Mouse (Mus musculus) CH12.LX (cell line): ENCODE measurements at regions not wholly inside any gene's neighbourhood (a gene's known extent, or its start where the extent isn't known, plus 50 kb on each side); places are given as distances from the start of the nearest gene placed in this dataset.

Experiments
- DNase-seq: peaks from one replicate; pipeline ENCODE4 v3.0.0-alpha.2; 2013; ENCODE audit errors: extremely low read depth
- H3K27ac ChIP-seq: 2 replicates; pipeline ENCODE4 v1.5.1; 2012; ENCODE audit warnings: low read depth, mild to moderate bottlenecking, control low read depth, moderate library complexity; ENCODE audit not compliant: insufficient read depth
- H3K27me3 ChIP-seq: replicated peaks from 2 replicates; pipeline ENCODE3; 2012; ENCODE audit warnings: inconsistent platforms
- H3K36me3 ChIP-seq, 2 experiments: replicated peaks in 1 of 2; 2 replicates each; pipeline versions ENCODE3 to v1.6.1; 2012; ENCODE audit warnings: inconsistent platforms in 1 of 2, low read length in 1 of 2, mild to moderate bottlenecking in 1 of 2, mixed read lengths in 1 of 2, moderate library complexity in 1 of 2; ENCODE audit not compliant: control insufficient read depth in 1 of 2, insufficient read depth in 1 of 2
- H3K4me1 ChIP-seq, 2 experiments: 2 replicates each; pipeline ENCODE4 v1.6.1; 2012; ENCODE audit warnings: inconsistent platforms in 1 of 2, moderate library complexity in 1 of 2; ENCODE audit not compliant: insufficient read depth in 2 of 2, control insufficient read depth in 1 of 2
- H3K4me2 ChIP-seq: 2 replicates; pipeline ENCODE4 v1.6.1; 2012; ENCODE audit warnings: low read depth, mild to moderate bottlenecking, control low read depth; ENCODE audit not compliant: poor library complexity, insufficient read depth, severe bottlenecking
- H3K4me3 ChIP-seq, 3 experiments: fragments of 150-350 bp in 1 of 3; sonication (generic) in 1 of 3; replicated peaks in 1 of 3; 2 replicates each; pipeline versions ENCODE3 to v1.5.1; 2011 to 2012; ENCODE audit warnings: low read depth in 2 of 3, low read length in 2 of 3, mild to moderate bottlenecking in 2 of 3, moderate library complexity in 2 of 3, control low read depth in 1 of 3, improper control_type of control experiment in 1 of 3, inconsistent platforms in 1 of 3, mixed read lengths in 1 of 3; ENCODE audit not compliant: poor library complexity in 1 of 3
- H3K79me2 ChIP-seq: replicated peaks from 2 replicates; pipeline ENCODE4 v1.6.1; 2012; ENCODE audit warnings: mild to moderate bottlenecking, moderate library complexity; ENCODE audit not compliant: control insufficient read depth, poor library complexity, insufficient read depth, severe bottlenecking; ENCODE audit errors: extremely low read depth
- H3K9ac ChIP-seq: 2 replicates; pipeline ENCODE4 v1.6.1; 2012; ENCODE audit warnings: low read depth, mild to moderate bottlenecking, control low read depth, moderate library complexity; ENCODE audit not compliant: insufficient read depth
- H3K9me3 ChIP-seq: replicated peaks from 2 replicates; pipeline ENCODE3; 2012; ENCODE audit warnings: low read length, inconsistent platforms, mixed read lengths
- CHD1 ChIP-seq: IDR thresholded peaks from 2 replicates; pipeline ENCODE4 v1.6.1; 2012; ENCODE audit warnings: low read depth, low read length, improper control_type of control experiment, inconsistent platforms
- ELF1 ChIP-seq: IDR thresholded peaks from 2 replicates; pipeline ENCODE4 v1.6.1; 2014; ENCODE audit warnings: low read depth, mild to moderate bottlenecking, inconsistent platforms, low read length, improper control_type of control experiment
- ETS1 ChIP-seq: conservative IDR thresholded peaks from 2 replicates; pipeline ENCODE4 v1.6.1; 2012; ENCODE audit warnings: low read depth, mild to moderate bottlenecking, inconsistent platforms, low read length, improper control_type of control experiment, moderate library complexity
- HCFC1 ChIP-seq: IDR thresholded peaks from 2 replicates; pipeline ENCODE4 v1.6.1; 2012; ENCODE audit warnings: low read depth, mild to moderate bottlenecking, inconsistent platforms, low read length, improper control_type of control experiment
- JUND ChIP-seq: conservative IDR thresholded peaks from 2 replicates; pipeline ENCODE4 v1.6.1; 2011; ENCODE audit warnings: low read depth, low read length, improper control_type of control experiment
- KAT2A ChIP-seq: IDR thresholded peaks from 2 replicates; pipeline ENCODE4 v1.6.1; 2012; ENCODE audit warnings: low read length, improper control_type of control experiment, inconsistent platforms; ENCODE audit not compliant: insufficient replicate concordance
- MAX ChIP-seq: IDR thresholded peaks from 2 replicates; pipeline ENCODE4 v1.6.1; 2011; ENCODE audit warnings: low read length, improper control_type of control experiment
- MEF2A ChIP-seq: IDR thresholded peaks from 2 replicates; pipeline ENCODE4 v1.6.1; 2014; ENCODE audit warnings: low read depth, mild to moderate bottlenecking, inconsistent platforms, low read length, improper control_type of control experiment, borderline replicate concordance
- MXI1 ChIP-seq: IDR thresholded peaks from 2 replicates; pipeline ENCODE4 v1.6.1; 2011; ENCODE audit warnings: mild to moderate bottlenecking, low read depth, low read length, improper control_type of control experiment
- MYC ChIP-seq: IDR thresholded peaks from 2 replicates; pipeline ENCODE4 v1.6.1; 2011; ENCODE audit warnings: low read depth, mild to moderate bottlenecking, improper control_type of control experiment, low read length
- POLR2A ChIP-seq: IDR thresholded peaks from 2 replicates; pipeline ENCODE4 v1.6.1; 2011; ENCODE audit warnings: low read depth, mild to moderate bottlenecking, improper control_type of control experiment, low read length
- POLR2AphosphoS2 ChIP-seq: IDR thresholded peaks from 2 replicates; pipeline ENCODE4 v1.6.1; 2011; ENCODE audit warnings: low read depth, low read length, improper control_type of control experiment
- RCOR1 ChIP-seq: conservative IDR thresholded peaks from 2 replicates; pipeline ENCODE4 v1.6.1; 2012; ENCODE audit warnings: low read depth, mild to moderate bottlenecking, inconsistent platforms, low read length, improper control_type of control experiment
- SIN3A ChIP-seq: IDR thresholded peaks from 2 replicates; pipeline ENCODE4 v1.6.1; 2012; ENCODE audit warnings: low read length, improper control_type of control experiment, inconsistent platforms
- SMC3 ChIP-seq: IDR thresholded peaks from 2 replicates; pipeline ENCODE4 v1.6.1; 2011; ENCODE audit warnings: low read depth, low read length, improper control_type of control experiment
- TBP ChIP-seq: conservative IDR thresholded peaks from 2 replicates; pipeline ENCODE4 v1.6.1; 2011; ENCODE audit warnings: low read depth, low read length, improper control_type of control experiment
- TCF12 ChIP-seq: IDR thresholded peaks from 2 replicates; pipeline ENCODE4 v1.6.1; 2014; ENCODE audit warnings: low read depth, mild to moderate bottlenecking, inconsistent platforms, low read length, improper control_type of control experiment
- USF2 ChIP-seq: conservative IDR thresholded peaks from 2 replicates; pipeline ENCODE4 v1.6.1; 2011; ENCODE audit warnings: low read depth, low read length, improper control_type of control experiment
- ZC3H11A ChIP-seq: IDR thresholded peaks from 2 replicates; pipeline ENCODE4 v1.6.1; 2012; ENCODE audit warnings: low read depth, mild to moderate bottlenecking, inconsistent platforms, low read length, improper control_type of control experiment
- ZKSCAN1 ChIP-seq: IDR thresholded peaks from 2 replicates; pipeline ENCODE4 v1.6.1; 2012; ENCODE audit warnings: low read depth, inconsistent platforms, low read length, improper control_type of control experiment, borderline replicate concordance
- ZMIZ1 ChIP-seq: IDR thresholded peaks from 2 replicates; pipeline ENCODE4 v1.6.1; 2012; ENCODE audit warnings: low read depth, mild to moderate bottlenecking, inconsistent platforms, low read length, improper control_type of control experiment
- ZNF384 ChIP-seq: IDR thresholded peaks from 2 replicates; pipeline ENCODE4 v1.6.1; 2012; ENCODE audit warnings: low read depth, low read length, improper control_type of control experiment, inconsistent platforms
- dilution Hi-C: fragments of 300-500 bp; cut with MboI; formaldehyde crosslinking; loops from 2 replicates; pipeline ENCODE4 v1.14.3; 2020; ENCODE audit warnings: low sequenced_read_pairs; ENCODE audit not compliant: extremely low pct_unique_long_range_greater_than_20kb, extremely low pct_ligation_motif_present
- in situ Hi-C: fragments of 300-500 bp; cut with MboI; formaldehyde crosslinking; loops from 3 replicates; pipeline ENCODE4 v1.14.3; 2019; ENCODE audit warnings: low sequenced_read_pairs, low pct_ligation_motif_present, low pct_unique_long_range_greater_than_20kb, mixed read lengths

GRCm38 (mm10) chr12:48122996-48123395, 1259.5 kb upstream of the Foxg1 start:
- no peak overlapping the region for H3K4me3 ChIP-seq
- H3K4me2 ChIP-seq: no peak overlapping the region
- no peak overlapping the region for H3K9ac ChIP-seq
- dilution Hi-C loops (no loop called here), in situ Hi-C loops (no loop called here)
- no peaks in the 10 kb centered on the region for H3K9me3 ChIP-seq
- no peak overlapping the region for H3K27ac ChIP-seq
- H3K27me3 ChIP-seq: no peaks in the 10 kb centered on the region
- H3K79me2 ChIP-seq: no peaks in the 10 kb centered on the region
- TF ChIP-seq ZMIZ1 (no peak), JUND (no peak), MEF2A (no peak), POLR2A (no peak), ZKSCAN1 (no peak), CHD1 (no peak), ZC3H11A (no peak), KAT2A (no peak), TCF12 (no peak), HCFC1 (no peak), USF2 (no peak), ETS1 (no peak), MXI1 (no peak), SIN3A (no peak), TBP (no peak), SMC3 (no peak)
- TF ChIP-seq, all 38 proteins: peak for 0
- no peaks in the 10 kb centered on the region for H3K4me1 ChIP-seq
- no peaks in the 10 kb centered on the region for H3K36me3 ChIP-seq
- DNase-seq: no peak

GRCm38 (mm10) chr12:48099727-48100126, 1281.0 kb upstream of the Nova1 start:
- Histone ChIP-seq H3K4me1 (no peaks in the 10 kb centered on the region), H3K4me3 (no peak overlapping the region), H3K27me3 (no peaks in the 10 kb centered on the region), H3K4me2 (no peak overlapping the region), H3K27ac (no peak overlapping the region), H3K9me3 (no peaks in the 10 kb centered on the region), H3K79me2 (no peaks in the 10 kb centered on the region), H3K36me3 (no peaks in the 10 kb centered on the region), H3K9ac (no peak overlapping the region)
- DNase-seq: no peak
- no peak for TF ChIP-seq POLR2AphosphoS2
- no peak for TF ChIP-seq JUND
- no peak for TF ChIP-seq ZNF384
- no peak for TF ChIP-seq MYC
- no peak for TF ChIP-seq ELF1
- TF ChIP-seq MAX: no peak
- no peak for TF ChIP-seq RCOR1
- dilution Hi-C loops (no loop called here), in situ Hi-C loops (no loop called here)
